In the genomic region with DNA sequence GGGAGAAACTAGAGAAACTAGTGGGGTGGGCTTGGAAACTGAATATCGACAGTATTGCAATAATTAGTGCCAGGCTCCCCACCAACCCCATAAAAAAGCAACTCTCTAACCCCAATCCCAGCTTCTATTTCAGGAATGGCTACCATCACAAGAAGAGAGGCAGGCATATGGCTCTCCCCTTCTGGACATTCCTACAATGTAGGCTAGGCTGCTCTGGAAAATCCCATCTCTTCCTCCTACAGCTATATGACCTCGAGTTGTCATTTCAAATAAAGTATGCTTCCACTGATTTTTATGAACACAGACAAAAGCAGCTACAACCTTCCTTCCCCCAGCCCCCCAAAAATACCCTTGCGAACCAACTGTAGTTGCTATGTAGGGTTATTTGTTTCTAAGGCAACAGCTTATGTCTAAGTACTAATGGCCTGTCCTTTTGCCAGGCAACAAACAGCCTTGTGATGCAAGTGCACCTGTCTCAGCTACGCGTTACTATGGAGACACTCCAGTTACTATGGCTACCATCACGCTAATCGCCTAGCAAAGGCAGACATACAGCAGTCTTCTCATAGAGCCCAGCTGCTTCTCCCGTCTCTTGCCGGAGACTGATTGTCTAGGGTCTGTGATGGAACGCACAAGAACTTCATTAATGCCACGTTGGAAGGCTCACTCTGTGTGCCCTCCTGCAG, we compare ENCODE assay signal across 9 mouse cellular contexts.
A peak's percentile ranks its signal among the peaks of the same experiment; 100 is the strongest.
DNase-seq lines count a peak whose midpoint lies in the region; ATAC-seq and TF ChIP-seq lines count a peak whose summit lies in the region.
"Had no signal": no experiment of that assay in that cellular context is flagged by ENCODE, and none has a peak within 500 bp of the region (broad histone marks: within the 10 kb centered on the region; RNA-seq: fewer than 3 reads in every experiment).

No protein-coding gene starts in this region.

- TF ChIP-seq CTCF in heart, adult 2 months (IDR thresholded peaks at IDR 0.05): no peak
- no peak for TF ChIP-seq CTCF in forebrain, postnatal 0 days (IDR thresholded peaks at IDR 0.05; ENCODE audit: low read depth)

- 0 out of 2 replicates have a peak, but pooled peaks cover 1% of the 10 kb centered on the region for H3K79me2 ChIP-seq in heart, adult 2 months (replicated peaks; ENCODE audit: control insufficient read depth, insufficient read depth, low read length)

- no peak for TF ChIP-seq POLR2A in heart, adult 2 months (IDR thresholded peaks at IDR 0.05; ENCODE audit: insufficient read depth, low read depth, low read length)

- no peaks in the 10 kb centered on the region for H3K27me3 ChIP-seq in heart, adult 2 months (ENCODE audit: control insufficient read depth, insufficient read depth, low read length)
- H3K27me3 ChIP-seq in forebrain, postnatal 0 days (ENCODE audit: insufficient read depth, low read length): no peaks in the 10 kb centered on the region
- no peaks in the 10 kb centered on the region for H3K27me3 ChIP-seq in liver, embryonic 11.5 days (replicated peaks; ENCODE audit: control insufficient read depth, insufficient read depth, low read length)
- H3K27me3 ChIP-seq: embryonic facial prominence, embryonic 15.5 days had no signal

- intact Hi-C loops in heart, adult 2 months (cut with DNase I): loop anchor here (5.0 kb wide), 3 partner anchors 72 to 223 kb away; a partner anchor contains a TSS
- intact Hi-C loops in heart, postnatal 25 days (cut with DNase I): loop anchor here (5.0 to 10.0 kb wide), 3 partner anchors 205 to 242 kb away; a partner anchor contains a TSS

- peak overlapping the region; percentile 70 for H3K27ac ChIP-seq in heart, adult 2 months
- peak overlapping the region; percentile 91 for H3K27ac ChIP-seq in forebrain, postnatal 0 days (ENCODE audit: low read depth, low read length)
- no peak overlapping the region for H3K27ac ChIP-seq in liver, embryonic 11.5 days (ENCODE audit: low read depth, low read length)
- H3K27ac ChIP-seq: embryonic facial prominence, embryonic 15.5 days had no signal

- no peak for TF ChIP-seq EP300 in heart, adult 2 months (IDR thresholded peaks at IDR 0.05; ENCODE audit: insufficient read depth, low read depth, low read length)

- H3K4me2 ChIP-seq in forebrain, postnatal 0 days (ENCODE audit: low read depth): peak overlapping the region; percentile 13
- no peak overlapping the region for H3K4me2 ChIP-seq in liver, embryonic 11.5 days
- H3K4me2 ChIP-seq: embryonic facial prominence, embryonic 15.5 days had no signal

- H3K9me3 ChIP-seq in forebrain, postnatal 0 days (ENCODE audit: low read length): no peaks in the 10 kb centered on the region
- H3K9me3 ChIP-seq in liver, embryonic 11.5 days (ENCODE audit: control insufficient read depth, low read length): no peaks in the 10 kb centered on the region
- H3K9me3 ChIP-seq: embryonic facial prominence, embryonic 15.5 days had no signal

- H3K36me3 ChIP-seq in heart, adult 2 months (ENCODE audit: control insufficient read depth, insufficient read depth, low read length): peaks cover 32% of the 10 kb centered on the region
- no peaks in the 10 kb centered on the region for H3K36me3 ChIP-seq in forebrain, postnatal 0 days (ENCODE audit: insufficient read depth)
- H3K36me3 ChIP-seq in liver, embryonic 11.5 days (ENCODE audit: control insufficient read depth, insufficient read depth, low read length): no peaks in the 10 kb centered on the region
- H3K36me3 ChIP-seq: embryonic facial prominence, embryonic 15.5 days had no signal

- H3K4me1 ChIP-seq in heart, adult 2 months (ENCODE audit: control insufficient read depth, insufficient read depth, low read length): peaks cover 31% of the 10 kb centered on the region
- H3K4me1 ChIP-seq in forebrain, postnatal 0 days (ENCODE audit: insufficient read depth): peaks cover 41% of the 10 kb centered on the region
- 0 out of 2 replicates have a peak, but pooled peaks cover 7% of the 10 kb centered on the region for H3K4me1 ChIP-seq in liver, embryonic 11.5 days (replicated peaks; ENCODE audit: control insufficient read depth, insufficient read depth, low read length)

- ATAC-seq in forebrain, postnatal 0 days: peak; percentile 98
- no peak for ATAC-seq in liver, embryonic 11.5 days (replicated peaks; ENCODE audit: low FRiP score)

- H3K4me3 ChIP-seq in heart, adult 2 months: no peak overlapping the region
- H3K4me3 ChIP-seq in forebrain, postnatal 0 days (ENCODE audit: low read depth, low read length): no peak overlapping the region
- no peak overlapping the region for H3K4me3 ChIP-seq in liver, embryonic 11.5 days (ENCODE audit: low read depth, low read length)
- H3K4me3 ChIP-seq: embryonic facial prominence, embryonic 15.5 days had no signal

- WGBS in heart, adult 2 months: 97% methylated on average over 11 of the region's 11 CpGs
- 15% methylated on average over 11 of the region's 11 CpGs for WGBS in forebrain, postnatal 0 days
- WGBS in liver, embryonic 11.5 days: 89% methylated on average over 11 of the region's 11 CpGs

- H3K9ac ChIP-seq in heart, adult 2 months (ENCODE audit: low read depth, low read length): no peak overlapping the region
- H3K9ac ChIP-seq in forebrain, postnatal 0 days: peak overlapping the region; percentile 32; the same call in 1 of the 2 replicates
- H3K9ac ChIP-seq in liver, embryonic 11.5 days (ENCODE audit: low read depth, low read length): no peak overlapping the region
- H3K9ac ChIP-seq: embryonic facial prominence, embryonic 15.5 days had no signal

- no peak for DNase-seq in heart, adult 2 months
- no peak for DNase-seq in heart, postnatal 25 days (ENCODE audit: low spot score)
- DNase-seq in forebrain, postnatal 0 days: peak; percentile 96
- DNase-seq in left cerebral cortex, adult 8-10 months (ENCODE audit: low spot score in 2 of 2): peak; percentile 32 to 86
- DNase-seq in retina, embryonic 14.5 days (ENCODE audit: low spot score): peak; percentile 97
- no peak for DNase-seq in kidney, postnatal 36 days
- no peak for DNase-seq in liver, embryonic 11.5 days (ENCODE audit: low spot score)
- no peak for DNase-seq in thymus, postnatal 36 days

Comparison
In these comparisons a context has a peak if more than half of its experiments do, and no peak if none do; other contexts are left out.
1. DNase-seq: peak in forebrain, postnatal 0 days (single experiment), left cerebral cortex, adult 8-10 months (2 of 2) and retina, embryonic 14.5 days (single experiment); none in heart, adult 2 months (0 of 2), heart, postnatal 25 days (single experiment), kidney, postnatal 36 days (0 of 2), liver, embryonic 11.5 days (single experiment) and thymus, postnatal 36 days (0 of 2).